Mouse (Mus musculus): ENCODE data around the gene Prr15l.
A peak's percentile ranks its signal among the peaks of the same experiment; 100 is the strongest.

Gene Prr15l

DNA sequence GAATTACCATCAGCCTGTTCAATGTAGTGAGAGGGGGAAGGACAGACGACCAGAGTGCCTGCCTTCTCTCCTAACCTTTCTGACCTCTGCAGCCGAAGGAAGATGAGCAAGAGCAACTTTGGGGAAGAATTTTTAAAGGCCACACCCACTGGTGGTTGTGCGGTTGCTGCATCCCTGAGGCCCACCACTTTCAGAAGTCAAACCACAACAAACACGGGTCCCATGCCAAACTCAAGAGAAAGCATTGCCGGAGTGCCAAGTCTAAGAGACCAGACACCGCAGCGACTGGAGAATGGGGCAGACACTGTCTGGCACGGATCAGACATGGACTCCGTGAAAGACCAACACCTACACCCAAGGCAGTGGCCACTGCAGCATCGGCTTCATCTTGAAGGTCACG, 3.0 kb upstream of the Prr15l start:
- no peak for DNase-seq

DNA sequence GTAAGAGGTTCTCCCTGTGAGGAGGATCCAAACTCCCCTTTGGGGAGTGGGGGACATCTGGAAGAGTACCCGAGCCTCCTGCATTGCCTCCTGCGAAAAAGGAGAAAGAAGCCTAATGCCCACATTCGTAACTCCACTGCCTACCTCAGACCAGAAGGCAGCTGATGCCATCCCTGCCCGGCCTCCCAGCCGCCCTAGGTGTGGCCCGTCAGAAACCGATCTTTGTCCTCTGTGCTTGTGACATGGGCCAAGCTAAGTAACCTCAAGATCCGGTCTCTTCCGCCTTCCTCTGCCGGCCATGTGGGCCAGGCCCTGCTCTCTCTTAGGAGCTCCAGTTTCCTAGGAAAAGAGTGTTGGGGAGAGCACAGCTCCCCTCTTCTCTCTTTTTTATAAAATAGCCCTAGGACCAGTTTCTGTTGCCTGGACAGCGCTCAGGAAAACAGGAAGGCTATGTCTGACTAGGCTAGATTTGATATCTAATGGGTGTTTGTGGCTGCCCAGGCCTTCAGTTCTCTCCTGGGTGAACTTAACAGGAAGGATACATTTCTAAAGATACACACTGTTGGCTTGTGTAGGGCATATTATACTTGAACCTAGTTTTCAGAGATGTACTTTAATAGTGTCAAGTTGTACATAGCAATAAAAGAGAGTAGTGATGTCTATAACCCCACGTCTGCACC, 2.3 kb upstream of the Prr15l start:
- no peak for DNase-seq

DNA sequence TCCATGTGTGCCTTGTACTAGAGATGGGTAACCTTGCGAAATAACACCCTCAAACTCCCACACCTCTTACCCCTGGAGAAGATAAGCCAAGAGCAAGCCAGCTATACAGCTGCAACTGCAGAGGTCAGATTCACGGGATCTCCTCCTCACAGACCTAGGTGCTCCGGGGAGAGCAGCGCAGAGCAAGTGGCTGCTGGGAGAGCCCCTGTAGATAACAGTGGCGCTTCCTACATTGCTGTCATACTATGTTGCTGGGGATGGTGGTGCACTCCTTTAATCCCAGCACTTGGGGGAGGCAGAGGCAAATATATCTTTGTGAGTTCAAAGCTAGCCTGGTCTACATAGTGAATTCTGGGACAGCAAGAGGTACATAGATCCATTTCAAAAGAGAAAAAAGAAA, 1.3 kb upstream of the Prr15l start:
- DNase-seq, result no peak

DNA sequence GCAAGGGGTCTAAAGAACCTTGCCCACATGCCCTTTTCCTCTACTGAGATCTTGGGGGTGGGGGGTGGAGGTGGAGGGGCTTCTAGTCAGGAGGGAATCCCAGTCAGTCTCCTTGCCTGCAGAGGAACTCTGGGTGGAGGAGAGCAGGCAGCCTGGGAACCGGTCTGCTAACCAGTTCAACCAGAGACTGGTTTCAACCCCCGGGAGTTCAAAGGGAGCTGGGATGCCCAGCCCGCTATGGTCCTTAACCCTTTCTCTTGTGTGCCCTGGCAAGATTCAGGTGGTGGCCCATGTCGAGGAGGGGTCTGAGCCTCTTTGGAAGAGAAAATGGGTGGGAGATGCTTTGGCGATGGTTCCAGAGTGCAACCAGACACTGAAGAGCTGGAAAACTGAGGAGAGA, 787 bp downstream of the Prr15l start:
- DNase-seq, result no peak

DNA sequence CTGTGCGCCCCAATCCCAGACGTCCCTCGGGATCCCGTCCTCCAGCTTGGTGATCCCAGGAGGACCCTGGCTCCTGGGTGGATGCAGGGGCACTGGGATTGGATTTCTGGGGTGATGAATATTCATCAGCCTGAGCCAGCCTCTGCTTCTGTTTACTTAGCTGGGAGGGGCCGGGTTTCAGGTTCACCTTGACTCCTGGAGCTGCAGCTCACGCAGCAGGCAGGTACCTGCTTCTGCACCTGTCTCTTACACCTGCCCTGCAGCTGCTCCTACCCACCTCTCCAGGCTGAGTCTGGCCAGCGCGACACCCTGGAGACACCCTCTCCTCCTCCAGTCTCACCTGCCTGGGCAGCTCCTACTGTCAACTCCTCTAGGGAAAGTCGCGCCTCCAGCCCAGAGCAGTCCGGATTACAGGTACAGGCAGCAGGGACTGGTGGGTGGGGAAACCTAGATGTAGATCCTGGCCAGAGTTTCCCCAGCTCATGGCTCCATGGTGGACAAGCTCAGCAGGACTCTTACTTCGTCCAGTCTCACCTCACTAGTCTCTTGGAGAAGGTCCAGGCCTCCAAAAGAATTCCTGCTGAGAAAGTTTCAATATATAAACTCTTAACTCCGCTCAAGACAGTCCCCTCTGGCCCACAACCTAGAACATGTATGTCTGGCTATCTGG, 1.3 kb downstream of the Prr15l start:
- no peak for DNase-seq

DNA sequence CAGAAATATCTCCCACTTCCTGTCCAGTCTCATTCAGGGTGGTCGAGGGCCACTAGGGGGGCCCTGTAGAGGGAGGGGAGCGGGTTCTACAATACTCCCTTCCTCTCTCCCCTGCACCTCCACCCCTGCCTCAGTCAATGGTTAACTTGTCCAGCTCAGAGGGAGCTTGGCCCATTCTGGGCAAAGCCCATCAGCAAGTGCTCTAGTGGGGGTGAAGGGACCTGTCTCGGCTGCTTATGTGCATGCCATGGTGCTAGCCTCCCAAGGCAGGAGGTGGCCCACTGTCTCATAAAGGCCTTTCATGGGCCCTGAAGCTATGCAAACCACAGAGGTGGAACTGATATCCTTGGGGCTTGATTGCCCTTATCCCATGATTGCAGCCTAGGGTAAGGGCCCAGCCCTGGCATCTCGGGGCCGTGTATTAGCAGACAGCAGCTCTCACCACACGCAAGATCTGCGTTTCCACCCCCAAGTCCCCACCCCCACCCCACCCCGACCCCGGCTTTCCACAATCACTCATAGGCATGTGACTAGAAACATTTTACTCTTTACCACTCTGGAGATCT, 1.9 kb downstream of the Prr15l start:
- DNase-seq, result no peak

DNA sequence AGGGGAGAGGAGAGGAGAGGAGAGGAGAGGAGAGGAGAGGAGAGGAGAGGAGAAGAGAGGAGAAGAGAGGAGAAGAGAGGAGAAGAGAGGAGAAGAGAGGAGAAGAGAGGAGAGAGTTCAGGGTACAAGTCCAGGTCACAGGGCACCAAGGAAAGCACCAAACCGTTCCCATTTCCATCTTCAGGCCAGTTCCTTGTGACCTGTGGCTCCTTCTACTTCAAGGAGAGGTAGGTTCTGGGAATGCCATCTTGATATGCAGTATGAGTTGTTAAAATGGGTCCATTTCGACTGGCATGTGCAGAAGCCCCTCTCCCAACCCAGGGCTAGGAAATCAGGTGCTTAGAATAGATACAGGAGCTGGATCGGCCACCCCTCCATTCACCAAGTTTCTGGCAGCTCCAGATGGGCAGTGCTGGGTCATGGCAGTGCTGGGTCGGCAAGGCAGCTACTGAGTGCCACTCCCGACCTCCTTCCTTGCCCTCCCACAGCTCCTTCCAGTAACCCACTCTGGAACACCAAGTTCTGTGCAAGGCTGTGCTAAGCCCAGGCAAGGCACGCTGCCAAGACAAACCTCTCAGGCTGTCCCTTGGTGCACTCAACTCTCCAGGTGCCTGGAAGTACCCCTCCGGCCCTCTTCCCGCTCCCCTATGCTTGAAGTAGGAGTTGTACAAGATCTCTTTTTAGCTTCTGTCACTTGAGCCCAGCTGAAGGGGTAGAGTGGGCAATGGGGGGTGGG, 3.6 kb downstream of the Prr15l start:
- DNase-seq, result no peak

DNA sequence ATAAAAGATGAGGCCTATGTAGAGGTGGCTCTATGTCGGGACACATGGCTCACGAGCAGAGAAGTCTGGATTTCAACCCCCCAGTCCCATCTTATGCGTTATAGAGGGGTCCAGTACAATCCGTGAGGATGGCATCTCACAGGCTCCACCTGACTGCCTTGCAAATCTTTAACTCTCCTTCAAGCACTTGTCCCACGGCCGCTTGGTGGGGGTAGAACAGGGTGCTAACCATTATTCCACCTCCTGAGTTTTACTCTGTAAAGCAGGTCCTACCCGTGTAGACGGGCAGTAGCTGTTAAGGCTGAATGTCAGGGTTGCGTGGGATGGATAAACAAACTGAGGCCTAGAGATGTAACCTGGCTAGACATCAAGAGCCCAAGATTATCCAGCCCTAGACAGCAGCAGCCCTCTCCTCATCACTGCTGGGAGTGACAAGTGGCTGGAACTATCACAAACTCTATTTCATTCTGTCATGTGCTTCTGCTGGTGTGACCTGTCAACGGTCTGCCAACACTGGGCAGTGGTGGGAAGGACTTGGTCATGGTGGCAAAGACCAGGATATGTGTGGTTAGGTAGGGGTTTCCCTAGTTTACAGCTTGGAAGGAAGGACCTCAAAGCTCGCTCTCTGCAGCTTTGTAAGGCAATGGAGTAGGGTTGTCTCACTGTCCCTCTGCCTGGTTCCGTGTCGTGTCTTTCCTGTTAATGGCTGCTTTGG, 5.8 kb downstream of the Prr15l start:
- no peak for DNase-seq

DNA sequence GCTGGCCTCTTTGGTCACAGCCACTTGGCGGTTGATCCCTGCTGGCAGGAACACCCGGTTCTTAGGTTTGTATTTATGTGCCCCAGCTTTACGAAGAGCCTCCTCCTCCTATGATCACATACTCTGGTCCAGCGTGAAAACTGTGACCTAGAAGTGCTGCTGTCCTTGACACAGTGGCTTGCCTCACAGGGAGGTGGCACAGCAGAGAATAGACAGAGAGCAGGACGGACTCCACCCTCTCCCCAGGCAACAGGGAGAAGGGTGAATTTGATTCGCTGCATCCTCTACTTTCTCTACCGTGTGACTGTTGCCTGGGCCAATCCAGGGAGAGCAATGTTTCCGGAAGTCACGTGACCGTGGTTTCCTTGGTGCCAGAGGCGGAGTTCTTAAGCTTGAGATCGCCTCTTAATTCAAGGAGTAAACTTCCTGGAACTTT, 7.0 kb downstream of the Prr15l start:
- DNase-seq, result no peak

DNA sequence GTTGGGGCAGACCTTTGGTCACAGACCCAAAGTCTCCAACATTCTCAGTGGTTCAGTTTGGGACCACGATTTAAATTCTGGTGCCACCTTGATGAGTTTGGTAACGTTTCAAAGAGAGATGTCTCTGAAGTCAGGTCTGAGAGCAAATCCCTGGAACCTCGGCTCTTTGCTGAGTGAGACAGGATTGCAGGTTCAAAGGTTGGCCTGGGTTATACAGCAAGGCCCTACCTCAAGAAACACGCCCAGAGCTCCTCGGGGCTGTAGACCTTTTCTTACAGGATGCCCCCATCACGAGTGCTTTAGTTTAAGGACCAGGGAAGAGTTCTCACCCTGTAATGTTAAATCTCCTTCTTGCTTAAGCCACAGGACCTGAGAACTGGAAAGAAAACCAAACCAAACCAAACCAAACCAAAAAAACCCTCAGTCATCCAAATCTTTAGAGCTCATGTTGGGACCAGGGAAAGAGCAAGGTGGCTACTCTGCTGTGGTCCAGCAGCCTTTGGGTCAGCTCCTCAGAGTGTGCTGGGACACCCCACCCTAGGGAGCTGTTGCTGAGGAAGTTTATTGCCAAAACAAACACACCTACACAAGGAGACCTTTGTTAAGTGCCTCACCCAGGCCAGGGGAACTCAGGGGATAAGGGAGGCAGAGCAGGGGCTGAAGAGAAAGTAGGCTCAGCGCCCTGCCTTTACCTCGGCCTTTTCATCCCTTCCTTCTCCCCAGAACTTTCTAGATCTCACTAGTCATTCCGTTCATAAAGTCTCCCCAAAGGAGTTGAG, 8.2 kb downstream of the Prr15l start:
- DNase-seq, result no peak

DNA sequence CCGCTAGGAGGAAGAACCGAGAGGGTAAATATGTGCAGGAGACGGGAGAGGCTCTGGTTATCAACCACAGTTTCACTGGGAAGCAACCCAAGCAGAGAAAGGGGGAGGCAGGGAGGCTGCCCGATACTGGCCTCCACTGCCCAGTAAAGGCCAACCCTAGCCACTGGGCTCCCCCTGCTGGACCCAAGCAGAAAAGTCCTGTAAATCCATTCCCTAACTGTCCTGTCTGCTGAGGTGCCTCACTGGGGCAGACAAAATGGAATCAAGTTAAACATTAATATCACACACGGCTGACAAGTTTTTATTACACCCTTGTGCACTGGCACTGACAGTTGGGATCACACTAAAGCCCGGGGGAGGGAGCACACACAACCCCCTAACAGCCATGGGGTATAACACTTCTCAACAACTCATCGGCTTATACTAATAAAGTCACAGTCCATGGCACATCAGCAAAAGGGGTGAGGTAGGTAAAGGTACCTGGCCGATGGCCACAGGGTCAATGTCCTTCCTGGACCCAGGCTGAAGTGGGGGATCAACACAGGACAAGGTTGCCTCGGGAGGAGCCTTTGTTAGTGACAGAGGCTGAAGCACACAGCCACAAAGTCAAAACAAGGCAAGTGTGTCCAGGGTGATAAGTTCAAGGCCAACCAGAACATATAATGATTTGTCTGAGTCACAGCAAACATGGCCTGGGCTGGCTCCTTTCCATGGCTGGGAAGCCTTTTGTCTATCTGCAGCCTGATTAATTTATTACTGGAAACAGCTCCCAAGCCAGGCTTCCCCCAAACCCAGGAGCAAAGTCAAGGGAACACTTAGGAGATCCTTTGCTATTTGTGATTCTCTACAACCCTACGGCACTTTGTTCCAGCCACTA, 9.9 kb downstream of the Prr15l start:
- no peak for DNase-seq

DNA sequence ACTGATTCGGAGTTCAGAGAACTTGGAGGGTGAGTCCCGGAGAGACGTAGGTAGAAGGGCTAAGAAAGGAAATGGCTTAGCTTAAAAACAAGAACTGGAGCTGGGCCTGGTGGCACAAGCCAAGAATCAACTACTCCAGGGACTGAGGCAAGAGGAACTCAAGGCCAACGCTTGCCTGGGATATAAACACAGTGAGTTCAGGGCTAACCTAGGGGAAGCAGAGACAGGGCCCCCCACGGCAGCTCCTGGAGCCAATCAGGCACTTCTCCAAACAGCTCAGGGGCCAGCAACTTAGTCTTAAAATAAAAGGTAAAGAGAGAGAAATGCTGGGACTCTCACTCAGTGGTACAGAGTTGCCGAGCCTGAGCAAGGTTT, 10.5 kb downstream of the Prr15l start:
- DNase-seq, result no peak

DNA sequence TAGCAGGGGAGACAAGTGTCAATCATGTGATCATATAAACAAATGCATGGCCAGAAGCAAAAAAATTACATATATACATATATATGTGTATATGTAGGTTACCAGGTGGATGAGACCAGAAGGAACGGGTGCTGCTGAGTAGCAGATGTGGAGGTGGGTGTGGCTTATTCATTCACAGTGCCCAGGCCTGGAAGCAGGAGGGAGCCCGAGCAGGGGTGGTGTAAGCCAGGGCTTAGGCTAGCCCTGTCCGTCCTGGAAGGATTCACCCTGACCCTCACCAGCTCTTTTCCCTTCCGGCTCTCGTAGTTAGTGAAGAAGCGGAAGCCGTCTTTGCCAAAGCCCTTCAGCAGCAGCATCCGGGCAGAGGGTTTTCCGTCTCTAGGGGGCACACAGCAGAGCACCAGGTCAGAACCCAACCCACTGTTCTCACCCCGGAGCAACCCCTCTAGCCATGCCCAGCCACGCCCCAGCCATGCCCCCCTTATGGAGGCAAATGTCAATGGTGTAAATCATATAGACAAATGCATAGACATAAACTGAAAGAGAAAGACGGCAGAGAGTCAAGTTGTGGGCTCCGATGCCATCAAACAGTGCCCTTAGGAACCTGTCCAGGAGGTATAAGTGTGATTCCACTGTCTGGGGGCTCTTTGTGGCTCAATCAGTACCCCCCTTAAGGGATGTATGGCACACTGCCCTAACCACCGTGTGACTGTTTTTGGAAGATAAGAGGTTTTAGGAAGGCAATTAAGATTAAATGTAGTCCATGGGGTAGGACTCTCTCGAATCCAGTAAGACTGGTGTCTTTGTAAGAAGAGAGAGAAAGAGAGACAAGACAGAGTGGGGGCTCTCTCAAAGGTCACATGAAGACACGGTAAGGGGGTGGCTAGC, 12.9 kb downstream of the Prr15l start:
- DNase-seq, result no peak

DNA sequence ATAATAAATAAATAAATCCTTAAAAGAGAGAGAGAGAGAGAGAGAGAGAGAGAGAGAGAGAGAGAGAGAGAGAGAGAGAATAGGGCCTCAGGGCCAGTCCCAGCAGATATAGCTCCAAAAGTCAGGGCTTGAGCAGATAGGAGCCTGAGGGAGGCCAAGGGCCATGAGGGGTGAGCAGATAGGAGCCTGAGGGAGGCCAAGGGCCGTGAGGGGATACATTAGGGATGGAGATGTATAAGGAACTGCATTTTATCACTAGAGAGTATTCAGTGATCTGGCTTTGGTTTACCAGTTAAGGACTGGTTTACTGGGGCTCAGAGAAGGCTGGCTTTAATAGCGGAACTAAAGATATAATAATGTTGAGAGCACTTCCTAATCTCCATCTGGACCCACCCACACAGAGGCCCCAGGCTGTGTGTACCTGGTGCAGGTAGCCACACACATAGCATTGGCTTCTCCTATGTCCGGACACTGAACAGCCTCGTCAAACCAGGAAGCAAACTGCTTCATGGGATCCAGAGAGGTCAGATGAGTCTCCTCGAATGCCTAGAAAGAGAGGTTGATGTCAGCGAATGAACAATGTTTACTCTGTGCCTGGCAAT, 14.2 kb downstream of the Prr15l start:
- no peak for DNase-seq

DNA sequence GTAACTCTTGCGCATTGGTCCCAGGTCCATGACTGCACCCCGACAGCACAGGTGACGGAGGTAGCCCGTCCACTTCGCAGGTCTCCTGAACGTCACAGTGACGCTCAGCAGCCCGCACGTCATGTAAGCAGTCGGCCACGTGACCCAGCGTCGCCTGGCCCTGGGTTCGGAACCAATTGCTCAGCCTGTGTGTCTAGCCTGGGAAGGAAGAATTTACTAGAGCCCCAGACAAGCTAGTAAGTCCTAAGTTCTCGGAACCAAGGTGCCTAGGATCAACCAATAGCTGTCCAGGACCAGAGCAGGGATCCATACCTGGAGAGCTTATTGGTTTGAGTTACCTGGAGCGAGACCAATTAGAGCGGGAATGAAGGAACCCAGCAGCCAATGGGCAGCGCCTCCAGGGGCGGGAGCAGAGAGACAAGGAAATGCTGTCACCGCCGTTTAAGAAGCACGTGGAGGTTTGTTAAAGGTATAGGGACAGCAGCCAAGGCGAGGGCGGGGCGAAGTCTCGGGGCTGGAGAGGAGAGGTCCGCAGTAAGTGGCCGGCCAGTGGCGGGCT, 15.9 kb downstream of the Prr15l start, which contains the start of gene Pnpo:
TSS of gene Pnpo (minus strand) at position 241 of the 559 bp plus-strand sequence.
- DNase-seq, result peak; percentile 90

DNA sequence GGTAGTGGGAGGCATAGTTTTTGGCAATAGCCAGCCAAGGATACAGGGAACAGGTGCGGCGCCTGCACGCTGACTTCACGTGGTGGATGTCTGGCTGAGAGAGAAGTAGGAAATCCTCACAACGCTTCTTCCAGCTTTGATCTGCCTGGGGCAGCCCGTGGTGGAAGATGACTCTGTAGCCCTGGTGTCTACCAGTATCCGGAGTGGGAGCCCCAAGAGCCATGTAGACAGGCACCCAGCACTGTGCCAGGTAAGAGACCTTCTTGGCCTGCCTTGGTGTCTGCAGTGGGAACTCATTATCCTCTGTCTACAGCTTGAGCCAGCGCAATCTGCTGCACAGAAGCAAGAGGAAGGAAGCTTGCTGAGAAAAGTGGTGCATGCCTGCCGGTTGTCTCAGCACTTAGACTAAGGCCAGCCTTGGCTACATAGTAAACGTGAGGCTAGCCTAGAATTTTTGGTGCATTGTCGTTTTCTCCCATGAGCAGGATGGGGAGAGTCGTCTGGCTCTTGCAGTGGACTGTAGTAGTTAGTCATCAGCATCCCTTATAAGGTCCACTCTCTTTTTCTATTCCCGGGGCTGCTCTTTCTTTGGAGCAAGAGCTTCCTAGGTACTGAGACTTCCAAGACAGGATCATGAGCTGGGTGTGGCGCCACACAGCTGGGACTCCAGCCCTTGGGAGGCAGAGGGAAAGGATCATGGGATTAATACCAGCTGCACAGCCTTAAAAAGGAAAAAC, 17.1 kb downstream of the Prr15l start:
- DNase-seq, result peak; percentile 36

DNA sequence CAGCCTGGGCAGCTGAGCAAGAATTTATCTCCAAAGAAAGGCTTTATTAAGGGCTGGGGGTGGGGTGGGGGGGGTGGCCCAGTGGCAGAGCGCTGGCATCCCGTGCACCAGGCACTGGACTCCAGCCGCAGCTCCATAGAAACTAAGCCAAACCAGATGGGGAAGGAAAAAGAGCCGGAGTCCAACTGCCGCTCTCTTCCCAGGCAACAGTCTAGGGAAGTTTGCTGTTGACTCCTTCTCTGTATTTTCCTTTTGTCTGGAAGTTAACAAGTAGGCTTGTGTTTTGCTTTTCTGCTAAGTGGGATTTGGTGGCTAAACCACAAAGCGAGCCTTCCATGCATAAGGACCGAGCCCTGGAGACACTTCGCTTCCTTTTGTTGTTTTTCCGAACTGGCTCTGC, 18.6 kb downstream of the Prr15l start:
- no peak for DNase-seq

DNA sequence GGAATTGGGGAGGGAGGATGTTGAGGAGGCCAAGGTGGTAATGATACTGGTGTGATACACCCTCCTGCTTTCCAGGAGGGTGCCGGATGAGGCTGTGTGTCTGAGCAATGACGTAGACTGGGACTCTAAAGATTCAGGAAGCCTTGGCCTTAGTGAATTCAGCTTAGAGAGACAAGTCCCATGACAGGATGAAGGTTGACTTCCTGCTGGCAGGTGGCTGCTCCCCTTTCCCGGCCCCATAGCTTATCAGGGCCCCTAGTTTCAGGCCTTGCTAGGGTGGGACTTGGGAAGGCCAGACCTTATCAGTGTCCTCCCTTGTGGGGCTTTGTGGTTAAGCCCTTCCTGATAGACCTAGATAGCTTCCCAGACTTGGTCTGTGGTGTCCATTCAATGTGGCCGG, 19.9 kb downstream of the Prr15l start:
- DNase-seq, result no peak

DNA sequence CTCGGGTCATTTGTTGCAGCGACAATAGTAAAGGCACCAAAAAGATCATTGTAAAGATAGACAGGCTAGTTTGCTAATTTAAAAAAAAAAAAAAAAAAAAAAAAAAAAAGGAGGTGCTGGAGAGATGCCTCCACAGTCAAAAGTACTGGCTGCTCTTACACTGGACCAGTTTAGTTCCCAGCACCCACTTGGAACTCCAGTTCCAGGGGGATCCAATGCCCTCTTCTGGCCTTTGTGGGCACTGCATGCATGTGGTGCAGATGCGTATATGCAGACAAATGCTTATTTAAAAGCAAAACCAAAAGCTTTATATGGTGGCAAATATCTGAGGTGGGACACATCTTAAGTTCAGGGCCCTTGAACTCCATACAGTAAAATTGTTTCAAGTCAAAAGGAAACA, 22.9 kb downstream of the Prr15l start:
- peak; percentile 36 for DNase-seq

All from thymus, postnatal 25 days (tissue).